Mouse (Mus musculus) erythroblast, embryonic 14.5 days (primary cell): ENCODE results near the gene Hist1h2aa.

Source experiments
- GATA1 ChIP-seq: IDR thresholded peaks from 2 replicates; pipeline ENCODE4 v1.6.1; 2012; ENCODE audit warnings: low read length, inconsistent platforms, mixed read lengths
- TAL1 ChIP-seq: IDR thresholded peaks from 3 replicates; pipeline ENCODE4 v1.6.1; 2012; ENCODE audit warnings: low read length, inconsistent platforms, mixed read lengths

GRCm38 (mm10) chr13:23914376-23915167, 19.7 kb upstream of the Hist1h2aa start, which contains the start of gene Slc17a4:
- no peak for TF ChIP-seq TAL1
- TF ChIP-seq GATA1 = no peak
